Mouse (Mus musculus) G1E (cell line): ENCODE results near the gene Gsdma3.

Experiments used
- CTCF ChIP-seq: IDR thresholded peaks from 2 replicates; pipeline ENCODE4 v1.5.1; 2012; ENCODE audit warnings: low read depth, low read length, inconsistent platforms, mixed read lengths
- GATA1 ChIP-seq: IDR thresholded peaks from 2 replicates; pipeline ENCODE4 v1.6.1; 2012; ENCODE audit warnings: borderline replicate concordance, low read length, inconsistent platforms, mixed read lengths
- GATA2 ChIP-seq: IDR thresholded peaks from 2 replicates; pipeline ENCODE4 v1.6.1; 2012; ENCODE audit warnings: low read depth, low read length, inconsistent platforms, borderline replicate concordance

- TF ChIP-seq CTCF (no peak), GATA1 (no peak), GATA2 (no peak)
These were observed 24.0 kb upstream of the Gsdma3 start for GRCm38 (mm10) chr11:98602090-98602690.
